Mouse (Mus musculus) myocyte (in vitro differentiated cells): ENCODE results near the gene Rptor.

Experiments
- POLR2A ChIP-seq: IDR thresholded peaks from one replicate; pipeline ENCODE4 v1.6.1; 2011; ENCODE audit warnings: low read depth, mild to moderate bottlenecking, control low read depth, moderate library complexity; ENCODE audit not compliant: insufficient read length
- POLR2AphosphoS2 ChIP-seq: IDR thresholded peaks from one replicate; pipeline ENCODE4 v1.6.1; 2011; ENCODE audit warnings: low read depth, control low read depth; ENCODE audit not compliant: insufficient read length
- TCF12 ChIP-seq: IDR thresholded peaks from one replicate; pipeline ENCODE4 v1.6.1; 2011; ENCODE audit warnings: mild to moderate bottlenecking, control low read depth; ENCODE audit not compliant: poor library complexity, insufficient read depth, severe bottlenecking
- USF1 ChIP-seq: IDR thresholded peaks from one replicate; pipeline ENCODE4 v1.6.1; 2011; ENCODE audit warnings: low read depth, mild to moderate bottlenecking, control low read depth, moderate library complexity

DNA sequence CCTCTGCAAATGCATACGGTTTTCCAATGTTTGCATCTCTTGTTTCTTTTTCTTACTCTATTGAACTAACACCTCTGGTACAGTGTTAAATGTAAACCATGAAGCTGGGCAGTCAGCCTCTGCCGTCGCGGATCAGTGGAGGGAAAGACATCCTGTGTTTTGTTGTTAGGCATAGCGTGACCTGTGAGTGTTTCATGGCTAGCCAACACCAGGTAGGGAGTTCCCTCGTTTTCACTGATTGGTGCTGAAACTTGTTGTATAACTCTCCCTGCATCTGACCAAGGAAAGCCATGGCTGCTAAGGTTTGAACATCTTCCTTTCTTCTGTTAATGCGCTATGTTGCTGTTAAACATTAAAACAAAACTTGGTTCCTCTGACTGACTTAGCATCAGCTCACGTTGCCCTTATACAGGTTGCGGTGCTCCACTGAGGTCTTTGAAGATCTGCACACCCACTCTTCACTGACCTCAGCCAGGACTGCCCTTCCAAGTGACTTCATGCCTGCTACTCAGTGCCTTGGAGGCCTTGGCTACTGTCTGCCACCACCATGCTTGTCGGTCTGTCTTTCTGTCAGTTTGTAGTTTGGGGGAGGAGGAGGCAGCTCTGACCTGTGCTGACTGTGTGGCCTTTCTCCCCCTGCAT lies 189.3 kb downstream of the Rptor start:
- no peak for TF ChIP-seq POLR2A
- TF ChIP-seq TCF12 = no peak
- no peak for TF ChIP-seq USF1
- no peak for TF ChIP-seq POLR2AphosphoS2
